Mouse (Mus musculus) forebrain, embryonic 14.5 days (tissue): ENCODE results near the gene Micu2. TPM values are rescaled to one million over a fixed set of nuclear protein-coding genes. Genes with fewer than 3 reads are reported as not detected.
"Not testable (repeated sequence)": the region's sequence is repeated elsewhere in the genome, so short reads cannot be mapped to it uniquely, and the experiment has no call there.

Experiments used
- ATAC-seq: fragments of 200-750 bp; cut with Nextera tagmentation; 2 replicates; pipeline ENCODE4 v1.8.0; 2017; ENCODE audit warnings: mild to moderate bottlenecking, moderate library complexity
- DNase-seq: peaks from one replicate; pipeline ENCODE4 v3.0.0-alpha.2; 2015; ENCODE audit warnings: low spot score
- H3K27ac ChIP-seq: fragments of 300-500 bp; sonication (generic); 2 replicates; pipeline ENCODE4 v1.5.1; 2014; ENCODE audit warnings: low read depth, mild to moderate bottlenecking, control low read depth, low read length, moderate library complexity
- H3K27me3 ChIP-seq: fragments of 300-500 bp; sonication (generic); replicated peaks from 2 replicates; pipeline ENCODE4 v1.6.1; 2014; ENCODE audit warnings: low read length, control low read depth, mixed read lengths; ENCODE audit not compliant: control insufficient read depth, insufficient read depth
- H3K36me3 ChIP-seq: fragments of 300-500 bp; sonication (generic); 2 replicates; pipeline ENCODE4 v1.6.1; 2014; ENCODE audit warnings: low read length, control low read depth; ENCODE audit not compliant: control insufficient read depth, insufficient read depth
- H3K4me1 ChIP-seq: fragments of 300-500 bp; sonication (generic); 2 replicates; pipeline ENCODE4 v1.6.1; 2014; ENCODE audit warnings: antibody characterized with exemption, low read length, control low read depth; ENCODE audit not compliant: control insufficient read depth, insufficient read depth
- H3K4me2 ChIP-seq: fragments of 300-500 bp; sonication (generic); 2 replicates; pipeline ENCODE4 v1.6.1; 2014; ENCODE audit warnings: mild to moderate bottlenecking, control low read depth, low read length
- H3K4me3 ChIP-seq: fragments of 300-500 bp; sonication (generic); 2 replicates; pipeline ENCODE4 v1.5.1; 2014; ENCODE audit warnings: low read depth, low read length, control low read depth
- H3K9ac ChIP-seq: fragments of 300-500 bp; sonication (generic); 2 replicates; pipeline ENCODE4 v1.6.1; 2014; ENCODE audit warnings: mild to moderate bottlenecking, low read length, control low read depth, moderate library complexity
- H3K9me3 ChIP-seq: fragments of 300-500 bp; sonication (generic); replicated peaks from 2 replicates; pipeline ENCODE4 v1.6.1; 2016; ENCODE audit warnings: low read length, control low read depth, mixed read lengths; ENCODE audit not compliant: control insufficient read depth
- WGBS: fragments of 180-500 bp; shearing (Covaris S2); extraction: QIAGEN DNeasy Blood & Tissue Kit; methylation state at CpG from one replicate; pipeline ENCODE4 v1.1.7; 2014; 5-methylcytosine and 5-hydroxymethylcytosine counted together
- polyA plus RNA-seq: library from polyadenylated mRNA; unstranded; fragments of >200 nt; fragmentation: Nextera tagmentation; extraction: Ambion mirVana; gene quantifications from 2 replicates; pipeline ENCODE4 v1.2.1, GENCODE M21; 2014

Gene Micu2
- polyA plus RNA-seq, 1 experiment from 2014 or later: 49.4 TPM

DNA sequence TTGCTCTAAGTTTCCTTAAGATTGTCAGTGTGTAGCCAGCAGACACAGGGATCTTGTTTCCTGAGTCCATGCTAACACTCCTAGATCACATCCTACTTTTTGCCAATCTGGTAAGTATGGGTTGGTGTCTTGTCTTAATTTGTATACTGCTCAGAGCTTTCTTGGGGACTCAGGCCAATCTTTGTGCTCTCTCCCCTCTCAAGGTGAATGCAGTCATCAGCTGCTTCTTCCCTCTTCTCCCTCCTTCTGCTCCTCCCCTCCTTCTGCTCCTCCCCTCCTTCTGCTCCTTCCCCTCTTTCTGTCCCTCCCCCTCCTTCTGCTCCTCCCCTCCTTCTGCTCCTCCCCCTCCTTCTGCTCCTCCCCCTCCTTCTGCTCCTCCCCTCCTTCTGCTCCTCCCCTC, 87.3 kb downstream of the Micu2 start:
- not testable (repeated sequence) for H3K27ac ChIP-seq, H3K4me1 ChIP-seq, H3K27me3 ChIP-seq, H3K36me3 ChIP-seq, H3K4me3 ChIP-seq, H3K9ac ChIP-seq, H3K9me3 ChIP-seq, DNase-seq, H3K4me2 ChIP-seq, ATAC-seq

GRCm38 (mm10) chr14:57911316-57911715, 87.7 kb downstream of the Micu2 start:
- Histone ChIP-seq H3K9ac (no peak overlapping the region), H3K4me3 (no peak overlapping the region), H3K4me2 (no peak overlapping the region), H3K27me3 (no peaks in the 10 kb centered on the region), H3K36me3 (peaks cover 5% of the 10 kb centered on the region; the same call in 1 of the 2 replicates), H3K27ac (no peak overlapping the region), H3K9me3 (no peaks in the 10 kb centered on the region), H3K4me1 (no peaks in the 10 kb centered on the region)
- ATAC-seq: peak; percentile 13; the same call in 1 of the 2 replicates
- DNase-seq: no peak
- WGBS: 73% methylated on average over 4 of the region's 4 CpGs

DNA sequence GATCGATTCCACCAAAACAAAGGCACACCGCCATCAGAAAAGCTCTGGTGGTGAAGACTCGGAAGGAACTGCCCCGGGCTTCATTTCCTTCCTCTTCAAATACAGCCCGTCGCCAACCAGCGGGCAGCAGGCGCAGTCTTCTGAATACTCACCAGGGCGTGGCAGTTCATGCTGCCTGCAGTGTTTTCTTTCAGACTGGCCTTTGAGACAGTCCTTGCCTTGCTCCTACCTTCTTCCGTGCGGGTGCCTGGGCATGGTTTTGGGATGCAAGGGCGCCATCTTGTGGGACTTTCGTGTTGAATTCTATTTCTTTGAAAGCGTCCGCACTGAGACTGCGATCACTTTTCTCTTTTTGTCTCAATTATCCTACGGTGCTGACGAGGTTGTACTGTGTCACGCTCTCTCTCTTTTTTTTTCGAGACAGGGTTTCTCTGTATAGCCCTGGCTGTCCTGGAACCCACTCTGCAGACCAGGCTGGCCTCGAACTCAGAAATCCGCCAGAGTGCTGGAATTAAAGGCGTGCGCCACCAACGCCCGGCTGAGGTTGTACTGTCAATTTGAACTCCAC, 88.5 kb downstream of the Micu2 start:
- Histone ChIP-seq H3K9me3 (no peaks in the 10 kb centered on the region), H3K9ac (peak overlapping the region; percentile 53), H3K27me3 (no peaks in the 10 kb centered on the region), H3K36me3 (0 out of 2 replicates have a peak, but pooled peaks cover 1% of the 10 kb centered on the region), H3K4me1 (no peaks in the 10 kb centered on the region), H3K27ac (no peak overlapping the region), H3K4me3 (peak overlapping the region; percentile 21), H3K4me2 (peak overlapping the region; percentile 52)
- WGBS: 19% methylated on average over 26 of the region's 26 CpGs
- DNase-seq: peak; percentile 92
- peak; percentile 92 for ATAC-seq

DNA sequence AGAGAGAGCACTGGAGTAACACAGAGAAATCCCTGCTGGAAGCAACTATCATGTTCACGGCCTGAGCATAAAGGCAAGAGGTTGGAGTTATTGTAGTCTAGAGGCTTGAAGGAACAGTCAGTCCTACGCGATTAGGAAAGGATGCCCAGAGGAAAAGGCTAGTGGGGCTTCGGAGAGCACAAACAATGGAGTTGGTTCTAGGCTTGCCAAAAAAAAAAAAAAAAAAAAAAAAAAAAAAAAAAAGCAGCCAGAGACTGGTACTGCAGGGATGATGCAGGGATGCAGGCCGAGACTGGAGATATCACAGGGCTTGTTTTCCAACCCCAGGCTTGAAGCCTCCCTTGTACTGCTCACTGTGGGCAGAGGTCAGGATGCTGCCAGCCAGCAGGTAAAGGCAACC, 89.8 kb downstream of the Micu2 start:
- H3K4me3 ChIP-seq: no peak overlapping the region
- WGBS: 73% methylated on average over 5 of the region's 5 CpGs
- no peak overlapping the region for H3K27ac ChIP-seq
- no peak overlapping the region for H3K9ac ChIP-seq
- H3K4me2 ChIP-seq: no peak overlapping the region
- H3K9me3 ChIP-seq: no peaks in the 10 kb centered on the region
- H3K4me1 ChIP-seq: no peaks in the 10 kb centered on the region
- no peak for DNase-seq
- ATAC-seq: no peak
- H3K27me3 ChIP-seq: no peaks in the 10 kb centered on the region
- H3K36me3 ChIP-seq: no peaks in the 10 kb centered on the region

GRCm38 (mm10) chr14:57908431-57908830, 90.6 kb downstream of the Micu2 start:
- H3K27ac ChIP-seq: no peak overlapping the region
- no peak overlapping the region for H3K4me2 ChIP-seq
- no peaks in the 10 kb centered on the region for H3K4me1 ChIP-seq
- DNase-seq: no peak
- ATAC-seq: no peak
- no peaks in the 10 kb centered on the region for H3K36me3 ChIP-seq
- no peaks in the 10 kb centered on the region for H3K27me3 ChIP-seq
- H3K9me3 ChIP-seq: no peaks in the 10 kb centered on the region
- 67% methylated on average over 2 of the region's 2 CpGs for WGBS
- H3K9ac ChIP-seq: no peak overlapping the region
- no peak overlapping the region for H3K4me3 ChIP-seq

GRCm38 (mm10) chr14:57901998-57902397, 97.1 kb downstream of the Micu2 start:
- no peaks in the 10 kb centered on the region for H3K4me1 ChIP-seq
- no peak overlapping the region for H3K4me2 ChIP-seq
- H3K36me3 ChIP-seq: no peaks in the 10 kb centered on the region
- DNase-seq: no peak
- no peak overlapping the region for H3K9ac ChIP-seq
- H3K9me3 ChIP-seq: no peaks in the 10 kb centered on the region
- H3K27me3 ChIP-seq: no peaks in the 10 kb centered on the region
- no peak for ATAC-seq
- WGBS: 63% methylated on average over 1 of the region's 1 CpGs
- no peak overlapping the region for H3K4me3 ChIP-seq
- no peak overlapping the region for H3K27ac ChIP-seq

DNA sequence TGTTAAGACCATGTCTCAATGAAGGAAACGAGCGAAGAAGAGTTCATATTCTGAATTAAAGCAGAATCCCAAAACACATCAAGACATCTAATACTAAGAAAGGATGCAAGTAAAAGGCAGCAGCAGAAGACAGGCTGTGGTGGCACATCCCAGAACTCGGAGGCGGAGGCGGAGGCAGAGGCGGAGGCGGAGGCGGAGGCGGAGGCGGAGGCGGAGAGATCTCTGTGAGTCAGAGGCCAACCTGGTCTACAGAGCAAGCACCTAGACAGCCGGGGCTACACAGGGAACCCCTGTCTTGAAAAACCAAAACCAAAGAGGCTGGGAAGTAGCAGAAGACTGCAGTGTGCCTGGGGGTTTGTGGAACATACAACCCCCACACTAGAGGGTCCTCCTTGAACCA, 102.2 kb downstream of the Micu2 start:
- no peak overlapping the region for H3K4me2 ChIP-seq
- H3K4me3 ChIP-seq: no peak overlapping the region
- no peaks in the 10 kb centered on the region for H3K9me3 ChIP-seq
- no peaks in the 10 kb centered on the region for H3K36me3 ChIP-seq
- H3K4me1 ChIP-seq: no peaks in the 10 kb centered on the region
- no peak overlapping the region for H3K9ac ChIP-seq
- H3K27me3 ChIP-seq: no peaks in the 10 kb centered on the region
- WGBS: 96% methylated on average over 12 of the region's 12 CpGs
- H3K27ac ChIP-seq: no peak overlapping the region
- DNase-seq (no peak), ATAC-seq (no peak)

GRCm38 (mm10) chr14:57896088-57896871, 102.8 kb downstream of the Micu2 start:
- not testable (repeated sequence) for ATAC-seq, H3K4me2 ChIP-seq, H3K27me3 ChIP-seq, H3K9ac ChIP-seq, H3K9me3 ChIP-seq, H3K27ac ChIP-seq, H3K36me3 ChIP-seq, H3K4me3 ChIP-seq, DNase-seq, H3K4me1 ChIP-seq
- 65% methylated on average over 8 of the region's 8 CpGs for WGBS

GRCm38 (mm10) chr14:57894346-57894745, 104.7 kb downstream of the Micu2 start:
- Histone ChIP-seq H3K9ac (no peak overlapping the region), H3K4me3 (no peak overlapping the region), H3K4me1 (no peaks in the 10 kb centered on the region), H3K9me3 (no peaks in the 10 kb centered on the region), H3K27me3 (no peaks in the 10 kb centered on the region), H3K27ac (no peak overlapping the region), H3K36me3 (no peaks in the 10 kb centered on the region), H3K4me2 (no peak overlapping the region)
- no peak for DNase-seq
- ATAC-seq: no peak
- WGBS: 90% methylated on average over 2 of the region's 2 CpGs
